Mouse (Mus musculus) erythroblast, adult 5-6 weeks (primary cell): ENCODE data around the gene Mthfd2l. TPM values are rescaled to one million over a fixed set of nuclear protein-coding genes. Genes with fewer than 3 reads are reported as not detected.
A peak's percentile ranks its signal among the peaks of the same experiment; 100 is the strongest.

Experiments
- ATAC-seq: replicated peaks from 2 replicates; pipeline ENCODE4 v1.8.0; 2016; ENCODE audit warnings: moderate number of reproducible peaks, mild to moderate bottlenecking, moderate TSS enrichment, inconsistent platforms; ENCODE audit not compliant: poor library complexity, low FRiP score, severe bottlenecking
- total RNA-seq, 2 experiments: library from RNA; stranded (forward) in 1 of 2; stranded (reverse) in 1 of 2; fragments of 150-400 nt in 1 of 2; fragments of 200-764, 138-1000 nt in 1 of 2; gene quantifications; 2 replicates each; pipeline versions ENCODE4 v1.2.3 to v1.2.4; 2015 to 2017; ENCODE audit warnings: low replicate concordance in 2 of 2

Gene Mthfd2l
- total RNA-seq, 2 experiments from 2014 or later: 0.38 to 3.0 TPM

GRCm38 (mm10) chr5:90931911-90932310 is 994 bp downstream of the Mthfd2l start:
- ATAC-seq: no peak

GRCm38 (mm10) chr5:90936706-90937105 is 5.8 kb downstream of the Mthfd2l start:
- ATAC-seq: no peak

GRCm38 (mm10) chr5:90945453-90945852 is 14.5 kb downstream of the Mthfd2l start:
- no peak for ATAC-seq

- no peak for ATAC-seq
Measured at GRCm38 (mm10) chr5:90949499-90949898, 18.6 kb downstream of the Mthfd2l start.

- ATAC-seq: no peak
Measured at GRCm38 (mm10) chr5:90951475-90951874, 20.6 kb downstream of the Mthfd2l start.

GRCm38 (mm10) chr5:90952731-90953481 is 22.0 kb downstream of the Mthfd2l start:
- no peak for ATAC-seq

- ATAC-seq: peak; percentile 52; the same call in 1 of the 2 replicates
Measured at GRCm38 (mm10) chr5:90964316-90964715, 33.4 kb downstream of the Mthfd2l start.

- no peak for ATAC-seq
Measured at GRCm38 (mm10) chr5:90964764-90965163, 33.8 kb downstream of the Mthfd2l start.

GRCm38 (mm10) chr5:90965386-90965785 is 34.5 kb downstream of the Mthfd2l start:
- no peak for ATAC-seq

- ATAC-seq: no peak
Measured at GRCm38 (mm10) chr5:90977244-90977643, 46.3 kb downstream of the Mthfd2l start.

- no peak for ATAC-seq
Measured at GRCm38 (mm10) chr5:90980297-90980696, 49.4 kb downstream of the Mthfd2l start.

- no peak for ATAC-seq
Measured at GRCm38 (mm10) chr5:90987605-90988004, 56.7 kb downstream of the Mthfd2l start.

- ATAC-seq: no peak
Measured at GRCm38 (mm10) chr5:90988149-90988548, 57.2 kb downstream of the Mthfd2l start.

GRCm38 (mm10) chr5:90988592-90988991 is 57.7 kb downstream of the Mthfd2l start:
- ATAC-seq: no peak

- no peak for ATAC-seq
Measured at GRCm38 (mm10) chr5:90999942-91000341, 69.0 kb downstream of the Mthfd2l start.

- ATAC-seq: no peak
Measured at GRCm38 (mm10) chr5:91015216-91015615, 84.3 kb downstream of the Mthfd2l start.

- no peak for ATAC-seq
Measured at GRCm38 (mm10) chr5:91023114-91023513, 92.2 kb downstream of the Mthfd2l start.

- ATAC-seq: no peak
Measured at GRCm38 (mm10) chr5:91027164-91027563, 96.2 kb downstream of the Mthfd2l start, which contains the start of gene Epgn. Gene Epgn (plus strand): TSS chr5:91027464.

GRCm38 (mm10) chr5:91027840-91028239 is 96.9 kb downstream of the Mthfd2l start:
- no peak for ATAC-seq

- ATAC-seq: no peak
Measured at GRCm38 (mm10) chr5:91030629-91031028, 99.7 kb downstream of the Mthfd2l start.

- ATAC-seq: no peak
Measured at GRCm38 (mm10) chr5:91035341-91035740, 104.4 kb downstream of the Mthfd2l start.

- ATAC-seq: no peak
Measured at GRCm38 (mm10) chr5:91036628-91037027, 105.7 kb downstream of the Mthfd2l start.
